Mouse (Mus musculus): ENCODE results near the gene 1700092M07Rik.

1700092M07Rik gene

GRCm38 (mm10) chr19:8740603-8741002 lies at the start of gene 1700092M07Rik:
1700092M07Rik (plus strand) TSS chr19:8740718.
- DNase-seq (ENCODE audit: low spot score) = no peak

- DNase-seq (ENCODE audit: low spot score) = no peak
Observed at GRCm38 (mm10) chr19:8691871-8692539, 48.5 kb upstream of the 1700092M07Rik start.

- DNase-seq (ENCODE audit: low spot score) = no peak
Observed at GRCm38 (mm10) chr19:8692740-8693139, 47.8 kb upstream of the 1700092M07Rik start.

- DNase-seq (ENCODE audit: low spot score) = peak; percentile 56
Observed at GRCm38 (mm10) chr19:8695330-8695729, 45.2 kb upstream of the 1700092M07Rik start.

- DNase-seq (ENCODE audit: low spot score) = no peak
Observed at GRCm38 (mm10) chr19:8699652-8700051, 40.9 kb upstream of the 1700092M07Rik start.

GRCm38 (mm10) chr19:8702458-8702857 lies 38.1 kb upstream of the 1700092M07Rik start:
- no peak for DNase-seq (ENCODE audit: low spot score)

- DNase-seq (ENCODE audit: low spot score) = no peak
Observed at GRCm38 (mm10) chr19:8703571-8703970, 36.9 kb upstream of the 1700092M07Rik start.

GRCm38 (mm10) chr19:8705026-8705708 lies 35.4 kb upstream of the 1700092M07Rik start:
- DNase-seq (ENCODE audit: low spot score) = no peak

GRCm38 (mm10) chr19:8706132-8706667 lies 34.3 kb upstream of the 1700092M07Rik start:
- no peak for DNase-seq (ENCODE audit: low spot score)

- no peak for DNase-seq (ENCODE audit: low spot score)
Observed at GRCm38 (mm10) chr19:8706930-8707329, 33.6 kb upstream of the 1700092M07Rik start.

GRCm38 (mm10) chr19:8708954-8709353 lies 31.6 kb upstream of the 1700092M07Rik start:
- DNase-seq (ENCODE audit: low spot score) = no peak

- DNase-seq (ENCODE audit: low spot score) = no peak
Observed at GRCm38 (mm10) chr19:8710057-8710456, 30.5 kb upstream of the 1700092M07Rik start.

GRCm38 (mm10) chr19:8711506-8711905 lies 29.0 kb upstream of the 1700092M07Rik start:
- no peak for DNase-seq (ENCODE audit: low spot score)

GRCm38 (mm10) chr19:8711949-8712869 lies 28.3 kb upstream of the 1700092M07Rik start:
- DNase-seq (ENCODE audit: low spot score) = peak; percentile 48

GRCm38 (mm10) chr19:8712870-8713305 lies 27.6 kb upstream of the 1700092M07Rik start:
- DNase-seq (ENCODE audit: low spot score) = peak; percentile 58

- DNase-seq (ENCODE audit: low spot score) = peak; percentile 92
Observed at GRCm38 (mm10) chr19:8713306-8713996, 27.1 kb upstream of the 1700092M07Rik start.

GRCm38 (mm10) chr19:8713997-8714652 lies 26.4 kb upstream of the 1700092M07Rik start:
- no peak for DNase-seq (ENCODE audit: low spot score)

- peak; percentile 62 for DNase-seq (ENCODE audit: low spot score)
Observed at GRCm38 (mm10) chr19:8714653-8715481, 25.7 kb upstream of the 1700092M07Rik start.

GRCm38 (mm10) chr19:8715868-8716766 lies 24.4 kb upstream of the 1700092M07Rik start:
- no peak for DNase-seq (ENCODE audit: low spot score)
